Mouse (Mus musculus) megakaryocyte-erythroid progenitor cell, adult 5 weeks (primary cell): ENCODE data around the gene Hprt. TPM values are rescaled to one million over a fixed set of nuclear protein-coding genes. Genes with fewer than 3 reads are reported as not detected.

ENCODE experiments used
- polyA plus RNA-seq: library from polyadenylated mRNA; stranded (reverse); fragments of >175 nt; gene quantifications from 2 replicates; pipeline ENCODE4 v1.2.3, GENCODE M21; 2012

Hprt gene
- 6.8 and 8.6 TPM in 2 replicates for polyA plus RNA-seq

DNA sequence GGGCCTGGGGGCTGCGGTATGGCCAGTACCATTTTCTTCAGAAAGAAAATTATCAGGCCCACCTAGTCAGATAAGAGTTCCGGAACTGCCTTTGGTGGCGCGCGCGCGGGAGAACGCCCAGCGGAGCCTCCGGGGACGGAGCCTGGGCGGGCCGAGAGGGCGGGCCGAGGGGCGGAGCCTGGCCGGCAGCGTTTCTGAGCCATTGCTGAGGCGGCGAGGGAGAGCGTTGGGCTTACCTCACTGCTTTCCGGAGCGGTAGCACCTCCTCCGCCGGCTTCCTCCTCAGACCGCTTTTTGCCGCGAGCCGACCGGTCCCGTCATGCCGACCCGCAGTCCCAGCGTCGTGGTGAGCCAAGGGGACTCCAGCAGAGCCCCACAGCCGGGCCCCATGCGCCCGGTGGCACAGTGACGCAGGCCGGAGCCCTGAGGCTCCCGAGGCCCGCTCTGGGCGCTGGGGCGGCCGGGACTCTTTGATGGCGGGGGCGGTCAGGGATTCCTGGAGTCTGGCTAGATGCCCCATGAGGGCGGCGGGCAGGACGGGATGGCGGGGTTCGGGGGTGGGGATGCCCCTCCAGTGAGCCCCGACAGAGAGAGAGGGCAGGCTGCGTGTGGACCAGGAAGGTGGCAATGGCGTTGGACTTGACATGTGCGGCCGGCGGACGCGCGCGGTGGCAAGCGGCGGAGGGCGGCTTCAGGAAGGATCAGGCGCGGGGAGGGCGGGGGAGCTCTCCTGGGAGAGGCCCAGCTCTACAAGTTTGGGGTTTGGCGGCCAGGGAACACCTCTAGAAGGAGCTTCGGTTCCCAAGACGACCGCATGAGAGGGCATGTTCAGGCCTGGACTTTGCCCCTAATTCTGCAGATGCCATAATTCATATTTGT, at the start of gene Hprt:
Gene Hprt (plus strand): TSS at position 233 of the 879 bp plus-strand sequence.

Other genes starting within 250 kb of the Hprt start
- gene Ccdc160, start 196.9 kb upstream of the Hprt start, polyA plus RNA-seq = not detected in 2 replicates
- 3.8 TPM in 2 replicates for gene Phf6, start 75.9 kb upstream of the Hprt start, polyA plus RNA-seq